Mouse (Mus musculus) megakaryocyte, embryonic 14.5 days (primary cell): Measurements from ENCODE around the gene Gpt2.

Experiments
- FLI1 ChIP-seq: IDR thresholded peaks from 2 replicates; pipeline ENCODE4 v1.6.1; 2012; ENCODE audit warnings: low read length, inconsistent platforms, mixed read lengths
- GATA1 ChIP-seq: IDR thresholded peaks from 3 replicates; pipeline ENCODE4 v1.6.1; 2012; ENCODE audit warnings: mixed read lengths, low read length, inconsistent platforms, borderline replicate concordance

DNA sequence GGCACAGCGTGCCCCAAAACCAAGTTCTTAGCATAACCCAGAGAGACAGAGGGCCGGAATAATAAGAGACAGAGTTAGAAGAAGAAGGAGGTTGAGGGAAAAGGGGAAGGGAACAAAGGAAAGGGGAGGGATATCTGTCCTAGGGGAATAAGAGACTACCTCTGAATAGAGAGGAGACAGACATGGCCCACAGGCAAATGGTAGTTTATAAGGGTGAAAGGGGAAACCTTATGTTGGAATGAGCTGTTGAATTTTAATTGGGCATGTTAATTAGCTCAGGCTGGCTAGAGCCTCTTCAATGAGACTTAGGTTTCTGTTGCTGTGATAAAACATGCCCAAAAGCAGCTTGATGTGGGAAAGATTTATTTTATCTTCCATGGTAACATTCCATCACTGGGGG is 39.1 kb upstream of the Gpt2 start:
- no peak for TF ChIP-seq GATA1
- no peak for TF ChIP-seq FLI1
